Mouse (Mus musculus) brain, embryonic 14.5 days (tissue): ENCODE data around the gene Smyd5.

Source experiments
- CTCF ChIP-seq: fragments of 200-500 bp; IDR thresholded peaks from 2 replicates; pipeline ENCODE4 v1.5.1; 2012; ENCODE audit warnings: inconsistent platforms, mild to moderate bottlenecking, moderate library complexity, borderline replicate concordance; ENCODE audit not compliant: insufficient read depth, insufficient read length; ENCODE audit errors: extremely low read depth
- POLR2A ChIP-seq: fragments of 200-500 bp; IDR thresholded peaks from 2 replicates; pipeline ENCODE4 v1.6.1; 2012; ENCODE audit warnings: mild to moderate bottlenecking, inconsistent platforms, borderline replicate concordance; ENCODE audit not compliant: poor library complexity, insufficient read depth, insufficient read length, severe bottlenecking; ENCODE audit errors: extremely low read depth

DNA sequence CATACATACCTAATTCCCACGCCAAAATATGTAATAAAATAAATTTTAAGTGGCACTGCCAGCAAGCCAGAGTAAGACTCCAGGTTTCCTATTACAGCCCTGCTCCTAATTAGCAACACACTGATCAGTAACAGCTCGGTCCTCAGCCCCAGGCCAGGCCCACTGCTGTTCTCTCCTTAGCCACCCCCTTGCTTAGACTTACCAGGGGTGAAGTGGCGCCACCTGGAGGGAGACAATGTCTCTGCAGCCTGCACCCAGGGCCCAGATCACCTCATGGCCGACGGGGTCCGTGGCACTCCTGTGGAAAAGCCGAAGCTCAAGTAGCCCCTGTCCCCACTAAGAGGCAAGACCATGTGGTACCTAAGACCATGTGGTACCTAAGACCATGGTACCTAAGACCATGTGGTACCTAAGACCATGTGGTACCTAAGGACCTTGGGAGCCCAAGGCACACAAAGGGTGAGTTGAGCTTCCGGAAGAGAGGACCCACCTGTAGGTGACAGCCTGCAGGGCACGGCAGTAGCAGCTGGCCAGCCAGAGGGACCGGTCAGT, 45.7 kb downstream of the Smyd5 start:
- TF ChIP-seq CTCF (peak; percentile 55), POLR2A (no peak)
